Mouse (Mus musculus) regulatory T cell (primary cell): ENCODE data around the gene Smndc1.

Experiments used
- in situ Hi-C: fragments of 300-600 bp; cut with MboI, MseI; formaldehyde crosslinking; loops from one replicate; pipeline ENCODE4 v1.15.1; 2025; ENCODE audit warnings: high pct_unique_total_duplicates

The Smndc1 gene

DNA sequence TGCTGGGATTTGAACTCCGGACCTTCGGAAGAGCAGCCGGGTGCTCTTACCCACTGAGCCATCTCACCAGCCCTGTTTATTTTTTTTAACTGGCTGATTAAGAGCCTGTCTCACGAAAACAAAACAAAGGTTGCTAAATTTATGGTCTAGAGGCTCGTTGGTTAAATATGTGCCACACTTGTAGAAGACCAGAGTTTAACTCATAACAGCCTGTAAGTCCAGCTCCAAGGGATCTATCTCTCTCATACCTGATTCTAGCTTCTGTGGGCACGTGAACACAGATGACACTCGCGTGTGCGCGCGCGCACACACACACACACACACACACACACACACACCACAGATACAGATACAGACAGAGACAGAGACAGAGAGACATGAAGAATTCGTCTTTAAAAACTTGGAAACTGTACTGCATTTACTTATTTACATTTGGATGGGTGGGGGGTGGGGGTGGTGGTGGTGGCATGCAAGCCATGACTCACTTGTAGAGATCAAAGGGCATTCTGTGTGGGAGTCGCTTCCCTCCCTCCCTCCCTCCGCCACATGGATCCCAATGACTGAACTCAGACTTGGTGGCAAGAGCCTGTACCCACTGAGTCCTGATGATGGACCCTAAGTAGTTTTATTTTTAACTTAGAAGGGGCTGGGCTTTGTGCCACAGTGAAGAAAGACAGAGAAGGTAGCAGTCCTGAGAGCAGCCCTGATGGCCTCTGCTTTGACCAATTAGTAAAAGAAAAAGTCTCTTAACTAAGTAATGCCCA, 23.4 kb upstream of the Smndc1 start:
- in situ Hi-C loops, result no loop called here

DNA sequence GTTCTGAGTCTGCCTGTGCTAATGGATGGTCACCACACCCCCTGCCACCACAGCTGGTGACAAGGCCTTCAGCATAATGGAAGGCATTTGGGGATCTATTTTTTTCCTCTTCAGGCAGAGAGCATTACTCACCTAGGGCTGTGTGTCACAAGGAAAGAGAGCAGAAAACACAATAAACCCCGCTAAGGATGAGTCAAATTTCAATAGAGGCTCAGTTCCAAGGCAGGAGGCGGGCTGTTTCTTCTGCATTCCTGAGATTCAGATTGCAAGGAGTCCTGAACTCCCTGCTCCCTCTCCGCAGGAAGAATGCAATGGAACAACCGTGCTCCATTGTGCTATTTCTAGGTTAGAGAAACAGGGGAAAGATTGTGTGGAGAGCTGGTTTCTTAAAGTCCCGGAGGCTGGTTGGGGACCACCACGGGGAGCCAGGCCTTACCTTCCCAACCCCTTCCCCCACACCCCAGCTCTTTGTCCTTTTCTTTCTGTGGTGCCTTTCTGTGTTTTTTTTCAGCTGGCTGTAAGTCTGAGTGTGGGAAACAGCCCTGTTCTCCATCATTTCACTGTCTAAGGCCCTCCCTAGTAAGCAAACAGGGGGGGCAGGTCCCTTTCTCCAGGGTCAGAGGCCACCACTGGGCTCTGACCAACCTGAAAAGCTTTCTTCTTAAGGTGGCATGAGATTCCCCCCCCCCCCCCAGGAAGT, 21.9 kb upstream of the Smndc1 start:
- in situ Hi-C loops, result no loop called here

DNA sequence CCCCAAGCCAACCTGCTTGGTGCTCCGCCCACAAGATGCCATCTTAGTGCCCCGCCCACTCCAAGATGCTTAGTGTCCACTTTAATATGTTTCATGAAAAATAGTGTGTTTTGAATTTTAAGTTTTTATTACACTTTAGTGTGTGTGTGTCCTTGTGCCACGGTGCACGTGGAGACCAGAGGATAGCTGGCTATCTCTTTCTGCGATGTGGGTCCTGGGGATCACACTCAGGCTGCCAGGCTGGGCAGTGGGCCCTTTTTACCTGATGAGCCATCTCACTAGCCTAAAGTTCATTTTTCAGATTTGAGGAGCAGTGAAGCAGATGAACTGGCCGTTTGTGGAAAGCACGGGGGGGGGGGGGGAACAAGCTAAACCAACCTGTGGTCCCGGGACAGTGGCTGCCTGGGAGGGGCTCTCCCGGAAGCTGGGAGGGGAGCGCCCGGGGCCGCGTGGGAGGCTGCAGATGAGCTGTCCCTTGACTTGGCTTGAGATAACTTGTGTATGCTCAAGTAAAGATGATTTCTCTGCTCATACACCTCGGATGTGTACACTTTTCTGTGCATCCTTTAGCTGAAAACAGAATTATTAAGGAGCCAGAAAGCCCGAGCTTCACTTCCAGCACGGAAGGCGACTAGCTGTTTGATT, 19.4 kb upstream of the Smndc1 start:
- in situ Hi-C loops, result no loop called here

DNA sequence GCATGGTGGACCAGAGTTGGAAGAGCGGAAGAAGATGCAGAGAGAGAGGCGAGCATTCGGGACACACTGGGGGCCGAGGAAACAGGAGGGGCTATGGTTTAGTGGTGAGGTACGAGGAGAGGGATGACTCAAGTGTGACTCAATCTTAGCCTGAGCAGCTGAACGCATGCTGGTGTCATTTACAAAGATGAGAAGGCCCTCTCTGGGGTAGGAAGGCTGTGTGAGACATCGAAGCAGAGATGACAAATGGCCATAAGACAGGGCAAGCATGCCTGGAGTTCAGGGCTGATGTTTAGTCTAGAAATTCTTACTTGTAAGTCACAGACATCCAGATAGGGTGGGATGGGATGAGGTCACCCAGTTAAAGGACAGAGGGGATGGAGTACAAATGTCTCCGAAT, 18.0 kb upstream of the Smndc1 start:
- in situ Hi-C loops, result no loop called here

DNA sequence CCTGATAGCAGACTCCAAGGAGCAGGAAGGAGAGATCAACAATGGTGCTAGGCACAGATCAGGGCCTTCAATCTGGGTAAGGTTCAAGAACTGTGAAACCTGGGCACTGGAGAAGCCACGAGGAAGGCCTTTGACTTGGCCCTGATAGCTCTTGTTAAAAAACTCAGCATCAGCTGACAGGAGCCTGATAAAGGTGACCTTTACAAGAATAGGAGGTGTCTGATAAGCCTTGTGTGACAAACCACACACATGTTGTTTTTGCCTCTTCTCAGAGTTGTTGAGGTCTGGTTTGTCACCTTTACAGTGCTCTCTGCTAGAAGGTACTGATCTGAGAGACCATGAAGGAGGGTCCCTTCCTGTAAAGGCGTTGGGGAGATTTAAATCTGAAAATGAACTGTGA, 17.0 kb upstream of the Smndc1 start:
- in situ Hi-C loops, result no loop called here

DNA sequence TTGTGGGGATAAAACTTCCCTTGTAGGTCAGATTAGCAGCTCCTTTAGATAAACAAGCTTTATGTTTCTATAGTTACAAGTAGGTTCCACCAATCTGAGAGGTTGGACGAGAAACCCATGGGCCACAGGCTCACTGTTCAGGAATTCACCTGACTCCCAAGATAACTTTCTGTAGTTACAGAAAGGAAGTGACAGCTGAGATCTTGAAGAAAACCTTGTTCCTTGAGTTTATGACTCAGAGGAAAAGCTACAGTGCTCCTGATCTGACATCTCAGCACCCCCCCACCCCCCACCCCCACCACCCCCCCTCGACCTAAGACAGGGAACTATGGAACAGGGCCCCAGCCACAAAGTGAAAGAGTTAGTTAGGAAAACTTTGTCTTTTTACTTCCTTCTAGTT, 15.4 kb upstream of the Smndc1 start:
- in situ Hi-C loops, result no loop called here

DNA sequence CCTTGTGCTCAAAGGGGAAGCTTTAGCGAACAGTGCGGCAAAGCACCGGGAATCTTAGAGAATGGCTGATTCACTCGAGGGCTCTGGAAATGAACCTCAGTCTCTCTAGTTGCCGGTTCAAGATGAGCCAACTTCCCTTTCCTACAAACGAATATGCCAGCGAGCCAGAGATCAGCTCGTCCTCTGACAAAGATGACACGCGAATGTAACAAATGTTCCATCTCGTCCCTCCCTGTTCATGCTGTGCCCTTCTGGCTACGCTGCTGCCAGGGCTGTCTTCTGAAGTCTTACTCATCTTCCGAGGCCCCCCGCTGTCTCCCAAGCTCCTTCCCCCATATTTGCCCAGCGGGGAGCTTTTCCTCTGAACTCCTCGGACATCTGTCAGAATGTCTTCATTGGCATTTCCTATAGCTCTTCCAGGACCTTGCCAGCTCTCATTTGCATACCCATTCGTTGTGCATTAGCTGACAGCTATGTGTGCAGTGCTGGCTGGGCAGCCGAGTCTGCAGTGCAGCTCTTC, 14.5 kb upstream of the Smndc1 start:
- in situ Hi-C loops, result no loop called here

DNA sequence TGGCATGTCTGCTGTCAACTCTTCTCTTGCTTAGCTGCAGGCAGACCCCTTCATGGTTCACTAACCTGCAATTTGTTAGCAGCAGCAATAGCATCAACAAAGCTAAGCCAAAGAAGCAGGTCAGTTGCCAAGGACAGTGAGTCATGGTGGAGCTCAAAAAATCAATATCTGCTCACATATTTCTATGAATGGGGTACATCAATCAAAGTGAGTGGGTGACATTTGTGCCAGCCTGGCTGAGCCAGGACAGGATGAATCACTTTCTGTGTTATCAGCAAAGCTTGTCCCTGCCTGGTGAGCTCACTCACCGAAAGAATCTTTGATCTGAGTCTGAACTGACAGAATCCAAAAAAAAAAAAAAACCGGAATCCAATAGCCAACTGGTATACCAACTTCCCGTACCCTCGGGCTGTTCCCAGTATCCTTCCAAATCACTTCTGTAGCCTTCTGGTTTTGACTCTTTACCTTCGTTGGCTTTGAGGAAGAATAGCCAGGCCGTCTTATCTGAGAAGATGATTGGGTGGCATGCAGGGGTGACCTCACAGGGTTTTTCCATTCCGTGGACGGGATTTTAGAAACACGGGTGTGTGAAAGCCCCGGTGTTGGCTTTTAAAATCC, 13.9 kb upstream of the Smndc1 start:
- in situ Hi-C loops, result no loop called here

DNA sequence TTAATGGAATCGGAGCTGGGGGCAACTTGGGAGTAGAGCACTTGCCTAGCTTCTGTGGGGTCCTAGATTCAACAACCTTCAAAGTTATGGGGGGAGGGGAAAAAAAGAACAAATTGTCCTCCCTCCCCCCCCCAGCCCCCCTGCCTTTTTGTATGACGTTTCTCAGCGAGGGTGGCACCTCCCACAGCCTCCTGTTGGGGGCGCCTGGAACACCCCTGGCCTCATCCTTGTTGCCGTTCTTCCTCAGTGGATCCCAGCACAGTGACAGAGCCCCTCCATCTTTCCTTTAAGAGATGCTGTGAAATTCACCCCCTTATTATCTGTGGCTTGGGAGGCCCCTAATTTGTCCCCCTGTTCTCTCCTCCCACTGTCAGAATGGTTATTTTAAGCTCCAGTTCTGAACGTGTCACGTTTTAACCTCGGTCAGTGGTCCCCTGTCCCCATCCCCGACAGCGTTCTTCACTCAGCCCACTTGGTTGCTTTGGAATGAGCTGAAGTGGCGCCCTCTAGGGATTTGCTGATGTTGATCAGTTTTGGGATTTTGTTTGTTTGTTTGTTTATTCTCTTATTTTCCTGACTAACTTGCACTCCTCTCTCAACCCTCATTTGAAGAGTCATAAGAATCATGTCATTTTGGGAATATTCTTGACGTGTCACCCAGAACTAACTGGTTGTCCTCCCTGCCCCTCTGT, 12.5 kb upstream of the Smndc1 start:
- in situ Hi-C loops, result no loop called here

DNA sequence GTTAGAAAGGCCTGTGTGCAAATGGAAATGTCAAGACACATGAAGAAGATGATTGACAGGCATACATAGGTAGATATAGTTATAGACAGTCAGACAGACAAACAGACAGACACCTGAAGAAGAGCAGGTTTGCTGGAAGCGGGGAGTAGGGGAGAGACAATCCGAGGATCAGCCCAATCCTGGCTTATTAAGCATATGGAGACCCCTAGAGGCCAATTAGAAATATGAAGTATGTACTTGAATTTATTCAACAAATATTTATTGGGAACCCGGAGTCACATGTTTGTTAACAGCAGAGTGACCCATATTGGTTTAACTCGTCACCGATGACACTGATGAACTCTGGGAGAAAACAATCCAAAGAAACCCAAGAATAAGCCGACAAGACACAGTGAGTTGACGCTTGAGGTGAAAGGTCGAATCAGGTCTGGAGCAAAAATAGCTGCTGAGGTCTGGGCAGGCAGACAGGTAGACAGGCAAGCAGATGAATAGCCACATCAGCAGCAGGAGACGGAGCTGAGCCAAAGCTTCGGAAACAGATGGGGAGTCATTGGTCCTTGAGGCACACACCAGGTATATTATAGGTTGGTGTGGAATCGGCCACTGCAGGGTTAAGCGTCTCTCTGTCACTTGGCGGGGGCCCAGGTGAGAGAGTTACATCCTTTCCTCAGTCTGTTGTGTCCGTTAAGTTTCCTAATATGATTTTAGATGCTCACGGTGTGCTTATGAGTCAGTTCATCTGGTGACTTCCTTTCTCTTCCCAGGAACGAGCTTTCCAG, 10.1 kb upstream of the Smndc1 start:
- in situ Hi-C loops, result no loop called here

DNA sequence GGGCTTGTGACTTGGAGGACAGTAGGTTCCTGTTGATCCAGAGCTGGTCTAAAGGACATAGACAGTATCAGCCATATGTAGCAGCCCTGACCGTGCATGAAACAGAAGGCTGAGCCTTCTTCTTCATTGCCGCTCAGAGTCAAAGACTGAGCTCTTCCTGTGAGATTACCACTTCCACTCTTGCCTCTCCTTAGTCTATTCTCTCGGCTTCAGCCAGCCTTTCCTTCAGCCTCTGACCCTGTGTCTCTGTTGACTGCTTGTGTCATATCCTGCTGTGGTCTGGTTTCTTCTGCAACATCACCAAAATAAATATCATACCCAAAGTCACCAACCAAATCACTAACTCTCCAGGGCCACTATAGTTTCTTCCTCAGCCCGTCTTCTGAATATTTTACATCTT, 8.8 kb upstream of the Smndc1 start:
- in situ Hi-C loops, result loop anchor here (5.0 kb wide), 1 partner anchor 178 kb away; no protein-coding TSS in a partner anchor

DNA sequence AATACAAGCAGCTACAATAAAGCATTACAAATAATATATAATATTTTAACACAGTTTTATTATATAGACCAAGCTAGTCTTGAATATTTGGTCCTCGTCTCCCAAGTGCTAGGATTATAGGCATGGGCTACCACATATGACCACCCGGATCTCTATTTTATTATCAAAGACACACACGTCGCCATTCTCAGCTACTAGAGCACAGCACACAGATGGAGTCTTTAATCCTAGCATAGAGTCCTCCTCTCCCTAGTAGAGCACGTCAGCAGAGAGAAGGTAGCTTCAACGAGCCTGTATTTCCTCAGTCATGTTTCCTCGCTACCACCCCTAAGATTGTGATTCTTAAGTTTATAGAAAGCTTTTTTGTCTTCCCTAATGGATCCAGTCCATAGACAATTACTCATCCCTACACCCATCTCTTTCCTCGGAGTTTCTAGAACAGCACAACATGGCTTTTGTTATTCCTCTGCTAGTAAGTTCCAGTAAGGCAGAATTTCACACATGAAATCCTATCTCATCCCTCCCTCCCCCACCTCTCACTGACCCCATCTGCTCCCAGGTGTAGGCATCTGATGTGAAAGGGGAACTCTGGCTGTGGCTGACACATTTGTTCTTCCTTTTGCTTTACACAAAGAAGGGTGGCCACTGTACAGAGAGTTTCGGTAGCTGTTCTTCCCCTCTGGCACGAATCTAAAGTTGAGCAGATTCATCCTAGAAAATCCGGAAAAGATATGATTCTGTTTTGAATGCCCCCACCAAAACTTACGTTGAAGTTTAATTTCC, 7.3 kb upstream of the Smndc1 start:
- in situ Hi-C loops, result loop anchor here (5.0 kb wide), 1 partner anchor 180 kb away; no protein-coding TSS in a partner anchor

DNA sequence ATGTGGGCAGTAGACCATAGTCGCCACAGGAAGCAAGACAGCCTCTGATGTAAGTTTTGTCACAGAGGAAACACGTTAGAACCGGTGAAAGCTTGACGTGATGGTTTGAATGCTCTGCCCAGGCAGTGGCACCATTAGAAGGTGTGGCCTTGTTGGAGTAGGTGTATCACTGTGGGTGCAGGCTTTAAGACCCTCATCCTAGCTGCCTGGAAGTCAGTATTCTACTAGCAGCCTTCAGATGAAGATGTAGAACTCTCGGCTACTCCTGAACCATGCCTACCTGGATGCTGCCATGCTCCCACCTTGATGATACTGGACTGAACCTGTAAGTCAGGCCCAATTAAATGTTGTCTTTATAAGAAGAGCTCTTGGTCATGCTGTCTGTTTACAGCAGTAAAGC, 5.4 kb upstream of the Smndc1 start:
- in situ Hi-C loops, result loop anchor here (5.0 kb wide), 1 partner anchor 181 kb away; no protein-coding TSS in a partner anchor

DNA sequence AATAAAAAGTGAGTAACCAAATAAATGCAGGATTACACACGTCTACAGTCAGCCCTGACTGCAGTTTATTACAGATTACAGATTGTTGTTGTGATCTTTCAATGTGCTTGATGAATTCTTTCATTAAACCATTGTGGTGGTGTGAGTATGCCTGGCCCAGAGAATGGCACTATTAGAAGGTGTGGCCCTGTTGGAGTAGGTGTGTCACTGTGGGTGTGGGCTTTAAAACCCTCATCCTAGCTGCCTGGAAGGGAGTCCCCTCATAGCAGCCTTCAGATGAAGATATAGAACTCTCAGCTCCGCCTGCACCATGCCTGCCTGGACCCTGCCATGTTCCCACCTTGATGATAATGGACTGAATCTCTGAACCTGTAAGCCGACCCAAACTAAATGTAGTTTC, 4.6 kb upstream of the Smndc1 start:
- in situ Hi-C loops, result loop anchor here (5.0 kb wide), 1 partner anchor 182 kb away; no protein-coding TSS in a partner anchor

DNA sequence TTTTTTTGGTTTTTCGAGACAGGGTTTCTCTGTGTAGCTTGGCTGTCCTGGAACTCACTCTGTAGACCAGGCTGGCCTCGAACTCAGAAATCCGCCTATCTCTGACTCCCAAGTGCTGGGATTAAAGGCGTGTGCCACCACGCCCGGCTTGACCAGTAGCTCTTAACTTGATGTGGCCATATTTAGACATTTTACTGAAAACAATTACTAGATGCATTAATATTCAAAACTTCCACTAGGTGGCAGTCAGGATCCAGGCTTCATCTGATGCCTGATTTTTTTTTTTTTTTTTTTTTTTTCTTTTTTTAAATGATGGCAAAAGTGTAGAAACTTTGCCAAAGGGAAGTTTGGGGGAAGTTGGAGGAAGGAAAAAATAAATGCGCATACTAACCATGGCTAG, 4.2 kb upstream of the Smndc1 start:
- in situ Hi-C loops, result no loop called here

DNA sequence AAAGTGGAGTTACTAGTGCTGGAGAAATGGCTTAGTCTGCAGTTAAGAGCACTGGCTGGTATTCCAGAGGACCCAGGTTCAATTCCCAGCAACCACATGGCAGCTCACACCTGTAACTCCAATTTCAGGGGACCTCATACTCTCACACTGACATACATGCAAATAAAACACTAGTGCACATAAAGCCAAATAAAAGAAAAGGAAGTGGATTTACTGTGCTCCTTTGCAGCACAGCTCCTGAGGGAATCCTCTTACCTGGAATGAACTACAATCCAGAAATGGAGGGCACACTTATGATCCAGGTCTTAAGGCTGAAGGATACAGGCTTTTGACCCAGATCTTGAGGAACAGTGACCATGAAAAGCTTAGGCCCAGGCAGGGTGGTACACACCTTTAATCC, 3.3 kb upstream of the Smndc1 start:
- in situ Hi-C loops, result no loop called here

DNA sequence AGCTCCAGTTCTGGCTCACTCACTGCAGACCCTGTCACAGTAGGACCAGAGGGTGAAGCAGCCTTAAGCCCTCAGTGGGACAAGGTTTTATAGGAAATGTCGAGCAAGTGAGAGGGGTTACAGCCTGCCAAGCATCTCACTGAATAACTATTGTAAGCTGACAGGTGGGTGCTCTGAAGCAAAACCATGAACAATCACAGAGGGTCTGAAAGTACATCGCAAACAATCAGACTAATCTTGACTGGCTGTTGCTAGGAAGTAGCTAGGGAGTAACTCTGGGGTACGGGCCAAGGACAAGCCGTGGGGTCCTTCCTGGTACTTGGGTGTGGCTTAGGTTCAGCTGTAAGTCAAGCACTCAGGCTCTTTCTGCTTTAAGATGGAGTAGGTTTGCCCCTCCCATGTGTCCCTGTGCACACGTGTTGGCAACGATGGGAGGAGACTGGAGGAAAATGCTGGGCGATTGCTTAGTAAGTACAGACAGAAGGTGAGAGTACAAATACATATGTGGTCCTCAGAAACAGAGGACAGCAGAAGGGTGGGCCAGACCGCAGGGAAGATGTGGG, 2.5 kb upstream of the Smndc1 start:
- in situ Hi-C loops, result no loop called here

DNA sequence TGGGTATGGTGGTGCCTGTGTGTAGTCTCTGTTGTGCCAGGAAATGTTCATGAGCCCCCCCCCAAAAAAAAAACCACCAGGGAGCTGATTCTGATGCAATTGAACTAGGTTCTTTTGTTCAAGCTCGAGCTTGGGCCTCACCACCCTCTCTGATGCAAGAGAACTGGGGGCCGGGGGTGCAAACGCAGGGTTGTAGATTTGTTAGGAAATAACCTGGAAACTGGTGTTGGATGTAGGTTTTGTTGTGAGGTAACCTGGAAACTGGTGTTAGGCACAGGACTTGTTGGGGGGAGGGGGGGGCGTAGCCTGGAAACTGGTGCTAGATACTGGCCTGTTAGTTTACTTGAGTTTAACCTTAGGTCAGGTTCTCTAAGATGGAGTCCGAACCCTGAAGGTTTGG, 1.4 kb upstream of the Smndc1 start:
- in situ Hi-C loops, result no loop called here

DNA sequence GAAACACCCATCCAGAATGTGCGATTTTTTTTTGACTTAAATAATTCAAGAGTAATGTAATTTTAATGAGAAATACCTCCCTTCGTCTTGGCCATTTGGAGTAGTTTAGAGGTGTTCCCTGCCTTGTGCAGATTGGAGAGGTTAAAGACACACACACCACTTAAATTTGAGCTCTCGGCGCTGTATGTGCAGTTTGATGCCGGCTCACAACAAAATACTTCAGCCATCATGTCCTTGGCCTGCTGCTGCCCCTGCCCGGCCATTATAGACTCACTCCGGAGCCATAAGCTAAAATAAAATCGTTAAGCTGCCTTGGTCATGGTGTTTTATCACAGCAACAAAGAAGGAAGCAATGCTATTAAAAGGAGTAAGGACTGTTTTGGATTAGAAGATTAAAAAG, 1.0 kb upstream of the Smndc1 start:
- in situ Hi-C loops, result no loop called here
